Mouse (Mus musculus) heart, adult 2 months (tissue): ENCODE data around the gene Dnmbp. TPM values are rescaled to one million over a fixed set of nuclear protein-coding genes. Genes with fewer than 3 reads are reported as not detected.

Source experiments
- DNase-seq, 2 experiments: peaks; one replicate each; pipeline ENCODE4 v3.0.0; 2021
- H3K27ac ChIP-seq: fragments of 200-600 bp; 2 replicates; pipeline ENCODE4 v1.8.1; 2022
- H3K27me3 ChIP-seq: fragments of 200-500 bp; 2 replicates; pipeline ENCODE4 v1.6.1; 2012; ENCODE audit warnings: mild to moderate bottlenecking, low read length, inconsistent platforms, mixed read lengths; ENCODE audit not compliant: control insufficient read depth, insufficient read depth
- H3K36me3 ChIP-seq: fragments of 200-500 bp; 2 replicates; pipeline ENCODE4 v1.6.1; 2012; ENCODE audit warnings: low read length, inconsistent platforms; ENCODE audit not compliant: control insufficient read depth, insufficient read depth
- H3K4me1 ChIP-seq: fragments of 200-500 bp; 2 replicates; pipeline ENCODE4 v1.6.1; 2011; ENCODE audit warnings: low read length; ENCODE audit not compliant: control insufficient read depth, insufficient read depth
- H3K4me3 ChIP-seq: fragments of 200-600 bp; 2 replicates; pipeline ENCODE4 v1.8.1; 2022
- H3K79me2 ChIP-seq: fragments of 200-500 bp; replicated peaks from 2 replicates; pipeline ENCODE4 v1.6.1; 2012; ENCODE audit warnings: mild to moderate bottlenecking, inconsistent platforms, low read length, moderate library complexity, mixed read lengths; ENCODE audit not compliant: control insufficient read depth, insufficient read depth
- H3K9ac ChIP-seq: fragments of 200-500 bp; 2 replicates; pipeline ENCODE4 v1.6.1; 2012; ENCODE audit warnings: low read depth, mild to moderate bottlenecking, control low read depth, inconsistent platforms, low read length, mixed read lengths
- CTCF ChIP-seq: fragments of 200-600 bp; IDR thresholded peaks from 2 replicates; pipeline ENCODE4 v1.8.1; 2022; ENCODE audit warnings: antibody characterized with exemption, mild to moderate bottlenecking, moderate library complexity
- EP300 ChIP-seq: fragments of 200-500 bp; IDR thresholded peaks from 2 replicates; pipeline ENCODE4 v1.6.1; 2011; ENCODE audit warnings: low read depth, low read length, control low read depth; ENCODE audit not compliant: insufficient read depth
- POLR2A ChIP-seq: fragments of 200-500 bp; IDR thresholded peaks from 2 replicates; pipeline ENCODE4 v1.6.1; 2011; ENCODE audit warnings: mild to moderate bottlenecking, low read depth, low read length, control low read depth; ENCODE audit not compliant: insufficient read depth
- WGBS: fragments of 180-500 bp; shearing (Covaris S2); methylation state at CpG from one replicate; pipeline ENCODE4 v1.1.7; 2018; 5-methylcytosine and 5-hydroxymethylcytosine counted together
- intact Hi-C: fragments of 180-260 bp; cut with DNase I; formaldehyde crosslinking; loops from one replicate; pipeline ENCODE4 v1.15.1; 2025
- polyA plus RNA-seq: library from polyadenylated mRNA; depleted of rRNA; stranded (reverse); fragments of >200 nt; gene quantifications from 2 replicates; pipeline ENCODE4 v1.2.3, GENCODE M21; 2012
- total RNA-seq, 2 experiments: library from RNA; stranded (reverse); gene quantifications; 2 replicates each; pipeline ENCODE4 v1.2.3; 2021

Dnmbp gene
- total and polyA plus RNA-seq, 3 experiments, result 7.1 to 9.8 (median 8.1) TPM

DNA sequence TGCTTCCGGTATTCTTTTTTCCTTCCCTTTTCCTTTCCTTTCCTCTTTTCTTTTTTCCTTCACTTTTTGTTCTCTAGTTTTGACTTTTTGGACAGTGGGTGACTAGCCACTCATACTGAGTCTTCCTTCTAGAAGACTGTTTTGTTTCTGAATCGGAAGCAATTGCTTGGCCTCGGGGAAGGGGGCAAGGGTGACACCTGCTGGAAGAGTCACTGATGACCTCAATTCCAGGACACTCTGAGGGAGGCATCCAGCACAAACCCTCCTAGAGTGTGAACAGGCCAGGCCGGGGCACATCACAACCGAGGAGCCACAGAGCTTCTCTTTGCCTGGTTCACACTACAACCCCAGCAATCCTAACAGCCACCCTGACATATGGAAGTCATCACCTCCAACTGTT is 34.0 kb downstream of the Dnmbp start:
- Histone ChIP-seq H3K4me1 (no peaks in the 10 kb centered on the region), H3K4me3 (no peak overlapping the region), H3K27ac (no peak overlapping the region), H3K79me2 (no peaks in the 10 kb centered on the region), H3K27me3 (no peaks in the 10 kb centered on the region), H3K36me3 (no peaks in the 10 kb centered on the region), H3K9ac (no peak overlapping the region)
- DNase-seq, result peak; percentile 34 to 52
- intact Hi-C loops, result loop anchor here (1.0 to 5.0 kb wide), 4 partner anchors 34 to 74 kb away; partner anchors contain the start of gene Dnmbp
- TF ChIP-seq CTCF (peak; percentile 70), EP300 (no peak)
- 37% methylated on average over 5 of the region's 5 CpGs for WGBS

- WGBS, result 70% methylated on average over 8 of the region's 8 CpGs
- H3K36me3 ChIP-seq, result no peaks in the 10 kb centered on the region
- H3K27me3 ChIP-seq, result no peaks in the 10 kb centered on the region
- intact Hi-C loops, result loop anchor here (2.0 to 5.0 kb wide), 3 partner anchors 33 to 52 kb away; partner anchors contain the start of gene Dnmbp
- H3K27ac ChIP-seq, result no peak overlapping the region
- TF ChIP-seq POLR2A, result no peak
- no peak for TF ChIP-seq CTCF
- no peak for DNase-seq
- H3K79me2 ChIP-seq, result no peaks in the 10 kb centered on the region
- H3K9ac ChIP-seq, result no peak overlapping the region
- no peak overlapping the region for H3K4me3 ChIP-seq
- no peaks in the 10 kb centered on the region for H3K4me1 ChIP-seq
Measured at GRCm38 (mm10) chr19:43905136-43905535, 34.9 kb downstream of the Dnmbp start.

GRCm38 (mm10) chr19:43904327-43904726 is 35.7 kb downstream of the Dnmbp start:
- DNase-seq, result no peak
- WGBS, result 94% methylated on average over 11 of the region's 11 CpGs
- Histone ChIP-seq H3K79me2 (no peaks in the 10 kb centered on the region), H3K4me1 (no peaks in the 10 kb centered on the region), H3K4me3 (no peak overlapping the region), H3K36me3 (no peaks in the 10 kb centered on the region), H3K27ac (no peak overlapping the region), H3K9ac (no peak overlapping the region), H3K27me3 (no peaks in the 10 kb centered on the region)
- intact Hi-C loops, result loop anchor here (2.0 kb wide), 1 partner anchor 52 kb away; no protein-coding TSS in a partner anchor
- no peak for TF ChIP-seq EP300
- no peak for TF ChIP-seq CTCF
- TF ChIP-seq POLR2A, result no peak

DNA sequence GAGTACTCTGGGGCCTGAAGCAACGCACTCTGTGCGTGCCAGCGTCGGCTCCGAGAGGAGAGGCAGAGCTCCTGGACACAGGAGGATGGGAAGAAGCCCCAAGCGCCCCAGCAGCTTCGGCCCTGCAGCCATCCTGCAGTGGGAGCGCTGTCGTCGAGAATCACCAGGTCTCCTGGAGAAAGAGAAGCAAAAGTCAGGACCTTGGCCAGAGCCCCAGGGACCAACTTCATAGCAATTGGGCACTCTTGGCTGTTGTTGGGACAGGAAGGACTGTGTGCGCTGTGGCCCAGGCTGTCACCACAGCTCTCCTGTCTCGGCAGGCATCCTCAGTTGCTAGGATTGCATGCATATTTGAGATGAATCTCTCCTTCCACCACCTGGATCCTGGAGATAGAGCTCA is 37.1 kb downstream of the Dnmbp start:
- intact Hi-C loops, result no loop called here
- TF ChIP-seq POLR2A (no peak), CTCF (no peak), EP300 (no peak)
- no peaks in the 10 kb centered on the region for H3K27me3 ChIP-seq

DNA sequence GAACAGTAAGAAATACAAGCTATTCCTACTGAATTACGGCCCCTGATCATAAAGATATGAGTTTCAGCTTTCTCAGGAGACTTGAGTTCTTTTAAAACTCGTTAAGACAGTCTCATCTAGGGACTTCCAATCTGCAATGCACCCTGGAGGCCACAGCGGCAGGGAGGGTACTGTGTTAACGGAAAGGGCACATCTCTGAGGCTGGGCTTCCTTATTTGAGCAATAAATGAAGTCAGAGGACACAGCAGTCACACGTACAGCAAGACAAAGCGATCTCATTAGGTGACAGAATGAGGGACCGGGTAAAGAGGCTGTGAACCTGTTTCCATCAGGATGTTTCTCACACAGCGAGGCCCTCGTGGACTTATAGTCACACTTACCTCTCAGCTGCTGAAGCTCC is 39.3 kb downstream of the Dnmbp start:
- Histone ChIP-seq H3K4me3 (no peak overlapping the region), H3K79me2 (0 out of 2 replicates have a peak, but pooled peaks cover 1% of the 10 kb centered on the region), H3K27me3 (no peaks in the 10 kb centered on the region), H3K36me3 (no peaks in the 10 kb centered on the region), H3K27ac (no peak overlapping the region), H3K9ac (no peak overlapping the region), H3K4me1 (no peaks in the 10 kb centered on the region)
- 92% methylated on average over 9 of the region's 9 CpGs for WGBS
- TF ChIP-seq CTCF (no peak), EP300 (no peak), POLR2A (no peak)
- intact Hi-C loops, result no loop called here
- no peak for DNase-seq

More for the DNA sequence above, 37.1 kb downstream of the Dnmbp start:
- no peak overlapping the region for H3K4me3 ChIP-seq
- DNase-seq, result no peak
- no peaks in the 10 kb centered on the region for H3K4me1 ChIP-seq
- WGBS, result 77% methylated on average over 12 of the region's 12 CpGs
- H3K9ac ChIP-seq, result no peak overlapping the region
- 0 out of 2 replicates have a peak, but pooled peaks cover 1% of the 10 kb centered on the region for H3K79me2 ChIP-seq
- no peak overlapping the region for H3K27ac ChIP-seq
- H3K36me3 ChIP-seq, result no peaks in the 10 kb centered on the region

GRCm38 (mm10) chr19:43898547-43898946 is 41.4 kb downstream of the Dnmbp start:
- Histone ChIP-seq H3K4me3 (no peak overlapping the region), H3K9ac (no peak overlapping the region), H3K4me1 (no peaks in the 10 kb centered on the region; the same call in 1 of the 2 replicates), H3K27ac (no peak overlapping the region), H3K79me2 (0 out of 2 replicates have a peak, but pooled peaks cover 1% of the 10 kb centered on the region), H3K36me3 (no peaks in the 10 kb centered on the region), H3K27me3 (no peaks in the 10 kb centered on the region)
- no peak for DNase-seq
- WGBS, result 74% methylated on average over 10 of the region's 10 CpGs
- TF ChIP-seq CTCF, result no peak
- no peak for TF ChIP-seq EP300
- TF ChIP-seq POLR2A, result no peak
- intact Hi-C loops, result no loop called here
